Mouse (Mus musculus) central nervous system, embryonic 11.5 days (tissue): ENCODE measurements around the gene Grid2. TPM values are rescaled to one million over a fixed set of nuclear protein-coding genes. Genes with fewer than 3 reads are reported as not detected.

Experiments
- polyA plus RNA-seq: library from polyadenylated mRNA; depleted of rRNA; stranded (reverse); fragments of >200 nt; gene quantifications from 2 replicates; pipeline ENCODE4 v1.2.3, GENCODE M21; 2012; rRNA removed

Grid2 gene
- polyA plus RNA-seq: 1.0 and 1.3 TPM in 2 replicates

GRCm38 (mm10) chr6:63255826-63256555, at the start of gene Grid2:
Gene Grid2, plus strand, starts transcription at chr6:63255876.

GRCm38 (mm10) chr6:64728499-64729198, 1473.0 kb downstream of the Grid2 start, which contains the start of gene Atoh1:
Gene Atoh1, plus strand, starts transcription at chr6:64729125.

